ENCODE assay signal across 17 mouse cellular contexts in genomic region chr9:69769091-69769948, GRCm38 (mm10). TPM values are rescaled to one million over a fixed set of nuclear protein-coding genes. Genes with fewer than 3 reads are reported as not detected.
DNase-seq lines count a peak whose midpoint lies in the region; ATAC-seq and TF ChIP-seq lines count a peak whose summit lies in the region.
"Had no signal": no experiment of that assay in that cellular context is flagged by ENCODE, and none has a peak within 500 bp of the region (broad histone marks: within the 10 kb centered on the region; RNA-seq: fewer than 3 reads in every experiment).

No protein-coding gene starts in this region.

- no peak overlapping the region for H3K9ac ChIP-seq in hindbrain, embryonic 16.5 days (ENCODE audit: low read depth, low read length)
- no peak overlapping the region for H3K9ac ChIP-seq in neural tube, embryonic 12.5 days
- H3K9ac ChIP-seq: liver, embryonic 15.5 days had no signal

- peak overlapping the region; percentile 8; the same call in 1 of the 2 replicates for H3K4me2 ChIP-seq in hindbrain, embryonic 16.5 days (ENCODE audit: low read length)
- H3K4me2 ChIP-seq in neural tube, embryonic 12.5 days (replicated peaks): peak overlapping the region; percentile 53
- H3K4me2 ChIP-seq: liver, embryonic 15.5 days had no signal

- no peak for TF ChIP-seq CTCF in brain, embryonic 14.5 days (IDR thresholded peaks at IDR 0.05; ENCODE audit: borderline replicate concordance, extremely low read depth, insufficient read depth, insufficient read length)

- no peak overlapping the region for H3K27ac ChIP-seq in forebrain, embryonic 10.5 days
- no peak overlapping the region for H3K27ac ChIP-seq in hindbrain, embryonic 16.5 days (ENCODE audit: low read depth, low read length)
- no peak overlapping the region for H3K27ac ChIP-seq in neural tube, embryonic 12.5 days
- H3K27ac ChIP-seq: liver, embryonic 15.5 days had no signal

- no peak for ATAC-seq in hindbrain, embryonic 16.5 days
- ATAC-seq in neural tube, embryonic 12.5 days (ENCODE audit: low FRiP score, low read depth): no peak

- peaks cover 100% of the 10 kb centered on the region for H3K27me3 ChIP-seq in forebrain, embryonic 10.5 days (ENCODE audit: poor library complexity, severe bottlenecking)
- peaks cover 62% of the 10 kb centered on the region for H3K27me3 ChIP-seq in hindbrain, embryonic 16.5 days (replicated peaks; ENCODE audit: control insufficient read depth, insufficient read depth, low read length)
- H3K27me3 ChIP-seq in neural tube, embryonic 12.5 days (replicated peaks): peaks cover 58% of the 10 kb centered on the region

- peak overlapping the region; percentile 33 for H3K4me3 ChIP-seq in forebrain, embryonic 10.5 days
- peak overlapping the region; percentile 2; the same call in 1 of the 2 replicates for H3K4me3 ChIP-seq in hindbrain, embryonic 16.5 days (ENCODE audit: low read length)
- peak overlapping the region; percentile 7; the same call in 1 of the 2 replicates for H3K4me3 ChIP-seq in neural tube, embryonic 12.5 days
- H3K4me3 ChIP-seq: liver, embryonic 15.5 days had no signal

- peaks cover 75% of the 10 kb centered on the region for H3K4me1 ChIP-seq in forebrain, embryonic 10.5 days
- H3K4me1 ChIP-seq in hindbrain, embryonic 16.5 days (ENCODE audit: control insufficient read depth, insufficient read depth, low read depth, low read length): no peaks in the 10 kb centered on the region; the same call in 1 of the 2 replicates
- H3K4me1 ChIP-seq in neural tube, embryonic 12.5 days: peaks cover 38% of the 10 kb centered on the region; the same call in 1 of the 2 replicates
- H3K4me1 ChIP-seq: liver, embryonic 15.5 days had no signal

- no peaks in the 10 kb centered on the region for H3K9me3 ChIP-seq in forebrain, embryonic 10.5 days
- no peaks in the 10 kb centered on the region for H3K9me3 ChIP-seq in hindbrain, embryonic 16.5 days (ENCODE audit: control insufficient read depth, low read length)
- H3K9me3 ChIP-seq in neural tube, embryonic 12.5 days: no peaks in the 10 kb centered on the region
- H3K9me3 ChIP-seq: liver, embryonic 15.5 days had no signal

- H3K36me3 ChIP-seq in forebrain, embryonic 10.5 days (replicated peaks): no peaks in the 10 kb centered on the region
- no peaks in the 10 kb centered on the region for H3K36me3 ChIP-seq in hindbrain, embryonic 16.5 days (ENCODE audit: control insufficient read depth, insufficient read depth, low read length)
- no peaks in the 10 kb centered on the region for H3K36me3 ChIP-seq in neural tube, embryonic 12.5 days
- H3K36me3 ChIP-seq: liver, embryonic 15.5 days had no signal

- DNase-seq in brain, embryonic 14.5 days (ENCODE audit: low read depth): peak; percentile 88
- DNase-seq in forebrain, embryonic 10.5 days (ENCODE audit: extremely low spot score, low spot score): peak; percentile 43
- no peak for DNase-seq in layer of hippocampus, adult 9-11 months
- DNase-seq in gastrocnemius, postnatal 25 days: no peak
- DNase-seq in spleen, postnatal 10 days (ENCODE audit: low spot score in 2 of 2): no peak
- DNase-seq: adrenal gland, adult 8-10 months; cerebellum, adult 2 months; heart, postnatal 4 days; kidney, postnatal 10 days had no signal

- no peak for TF ChIP-seq POLR2A in brain, embryonic 14.5 days (IDR thresholded peaks at IDR 0.05; ENCODE audit: borderline replicate concordance, extremely low read depth, insufficient read depth, insufficient read length, poor library complexity, severe bottlenecking)

- under 1% methylated on average over 36 of the region's 36 CpGs for WGBS in forebrain, embryonic 10.5 days
- 3% methylated on average over 36 of the region's 36 CpGs for WGBS in hindbrain, embryonic 16.5 days
- WGBS in neural tube, embryonic 12.5 days: 1% methylated on average over 36 of the region's 36 CpGs

RNA-seq across cellular contexts. Expression of gene Foxb1, which starts 8.6 kb away (rescaled TPM):
- polyA plus RNA-seq in brain, embryonic 14.5 days (2012; rRNA removed): 10.1 and 14.1 TPM in 2 replicates
- 2.4 and 3.4 TPM in 2 replicates for polyA plus RNA-seq in forebrain, embryonic 10.5 days (2016; fragmentation: Nextera tagmentation; extraction: Ambion mirVana)
- 6.9 TPM in 2 replicates for polyA plus RNA-seq in hindbrain, embryonic 16.5 days (2015; fragmentation: Nextera tagmentation; extraction: Ambion mirVana)
- polyA plus RNA-seq in neural tube, embryonic 12.5 days (2016; fragmentation: Nextera tagmentation; extraction: Ambion mirVana): 8.5 and 9.7 TPM in 2 replicates
- not detected for total RNA-seq in gastrocnemius, postnatal 25 days (2021)
- total RNA-seq: adrenal gland, adult 8-10 months; ES-E14; heart, postnatal 4 days; left cerebral cortex, postnatal 14 days; megakaryocyte, adult 5-6 weeks had no signal
- polyA plus RNA-seq: gonadal fat pad, adult 2 months; liver, embryonic 15.5 days; stomach, embryonic 14.5 days had no signal

Comparison
In these comparisons a context has a peak if more than half of its experiments do, and no peak if none do; other contexts are left out.
1. DNase-seq: peak in brain, embryonic 14.5 days (single experiment) and forebrain, embryonic 10.5 days (single experiment); none in layer of hippocampus, adult 9-11 months (single experiment), gastrocnemius, postnatal 25 days (single experiment) and spleen, postnatal 10 days (0 of 2).
2. Peak in every context shown above with its lines, with median percentiles within 50 percentile points of each other: H3K4me3 ChIP-seq.